Mouse (Mus musculus) left cerebral cortex, adult 11 months (tissue): ENCODE measurements around the gene Zbtb9.
"Not testable (repeated sequence)": the region's sequence is repeated elsewhere in the genome, so short reads cannot be mapped to it uniquely, and the experiment has no call there.

ENCODE experiments used
- DNase-seq: peaks from one replicate; pipeline ENCODE4 v3.0.0; 2022; ENCODE audit warnings: low spot score

The Zbtb9 gene

DNA sequence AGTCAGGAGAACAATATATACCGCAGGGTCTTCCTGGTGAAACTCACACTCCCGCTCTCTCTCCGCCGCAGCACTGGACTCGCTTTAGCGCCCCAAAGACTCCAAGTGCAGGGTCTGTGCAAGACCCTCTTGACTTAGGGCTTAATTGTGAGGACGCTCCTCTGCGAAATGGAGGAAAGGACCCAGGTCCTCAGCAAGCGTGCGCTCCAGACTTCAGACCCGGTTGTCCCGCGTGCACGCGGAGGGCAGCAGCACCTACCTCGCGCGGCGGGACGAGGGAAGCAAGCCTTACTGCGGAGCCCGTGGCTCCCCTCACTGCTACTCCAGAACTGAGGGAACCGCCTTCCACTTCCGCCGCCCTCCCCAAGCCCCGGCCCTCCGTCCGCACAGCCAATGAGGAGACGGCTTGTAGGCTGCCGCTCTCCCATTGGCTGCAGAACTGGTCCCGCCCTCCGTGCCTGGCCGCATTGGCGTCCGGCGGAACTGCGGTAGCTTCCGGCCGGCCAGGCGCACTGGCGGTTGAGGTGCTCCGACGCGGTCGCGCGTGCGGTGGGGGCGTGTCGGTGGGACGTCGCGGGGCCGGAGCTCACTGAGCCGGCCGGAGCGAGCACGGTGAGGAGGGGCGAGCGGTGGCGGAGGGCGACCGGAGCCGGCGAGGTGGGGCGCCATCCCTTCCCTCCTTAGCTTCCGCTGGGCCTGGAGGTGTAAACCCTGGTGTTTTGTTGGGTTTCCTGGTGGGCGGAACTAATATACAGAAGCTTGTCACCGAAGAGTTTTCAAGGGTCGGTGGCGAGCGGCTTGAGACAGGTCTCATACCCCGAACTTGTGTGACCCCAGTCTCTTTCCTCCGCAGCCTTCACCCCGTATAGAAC, at the start of gene Zbtb9:
Gene Zbtb9, plus strand, starts transcription at position 465 of the 872 bp plus-strand sequence.
- peak; percentile 92 for DNase-seq

DNA sequence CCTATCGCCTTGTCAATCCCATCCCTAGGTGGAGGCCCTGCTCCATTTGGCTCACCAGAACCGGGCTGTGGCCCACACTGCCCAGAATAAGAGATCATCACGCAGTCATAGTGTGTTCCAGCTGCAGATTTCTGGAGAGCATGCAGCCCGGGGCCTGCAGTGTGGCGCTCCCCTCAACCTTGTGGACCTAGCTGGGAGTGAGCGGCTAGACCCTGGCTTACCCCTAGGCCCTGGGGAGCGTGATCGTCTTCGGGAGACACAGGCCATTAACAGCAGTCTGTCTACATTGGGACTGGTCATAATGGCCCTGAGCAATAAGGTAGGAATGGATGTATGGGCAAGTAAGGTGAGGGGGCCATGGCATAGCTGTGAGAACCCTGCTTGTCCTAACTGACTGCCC, 47.6 kb upstream of the Zbtb9 start:
- not testable (repeated sequence) for DNase-seq

GRCm38 (mm10) chr17:26931795-26932194, 41.2 kb upstream of the Zbtb9 start:
- not testable (repeated sequence) for DNase-seq

- peak; percentile 93 for DNase-seq
Observed at GRCm38 (mm10) chr17:26932839-26933398, 40.0 kb upstream of the Zbtb9 start, which contains the start of gene Phf1. TSS of gene Phf1 (plus strand) at chr17:26933052.

DNA sequence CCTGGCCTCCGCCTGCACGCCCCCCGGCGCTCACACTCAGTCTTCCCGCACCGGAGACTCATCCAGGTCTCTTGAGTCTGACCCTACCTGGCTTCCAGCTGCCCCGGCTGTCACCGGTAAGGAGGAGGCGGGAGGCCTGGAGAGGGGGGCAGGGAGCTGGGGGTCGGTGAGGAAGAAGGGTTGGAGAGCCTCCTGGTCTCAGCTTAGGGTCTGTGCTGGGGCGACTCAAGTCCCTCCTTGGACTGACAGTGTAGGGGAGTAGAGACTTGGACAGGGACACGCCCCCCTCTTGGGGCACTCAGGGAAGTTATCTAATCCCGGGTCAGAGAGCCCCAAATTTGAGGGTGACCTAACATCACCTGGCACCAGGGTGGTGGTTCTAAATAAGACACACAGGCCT, 39.5 kb upstream of the Zbtb9 start:
- no peak for DNase-seq

DNA sequence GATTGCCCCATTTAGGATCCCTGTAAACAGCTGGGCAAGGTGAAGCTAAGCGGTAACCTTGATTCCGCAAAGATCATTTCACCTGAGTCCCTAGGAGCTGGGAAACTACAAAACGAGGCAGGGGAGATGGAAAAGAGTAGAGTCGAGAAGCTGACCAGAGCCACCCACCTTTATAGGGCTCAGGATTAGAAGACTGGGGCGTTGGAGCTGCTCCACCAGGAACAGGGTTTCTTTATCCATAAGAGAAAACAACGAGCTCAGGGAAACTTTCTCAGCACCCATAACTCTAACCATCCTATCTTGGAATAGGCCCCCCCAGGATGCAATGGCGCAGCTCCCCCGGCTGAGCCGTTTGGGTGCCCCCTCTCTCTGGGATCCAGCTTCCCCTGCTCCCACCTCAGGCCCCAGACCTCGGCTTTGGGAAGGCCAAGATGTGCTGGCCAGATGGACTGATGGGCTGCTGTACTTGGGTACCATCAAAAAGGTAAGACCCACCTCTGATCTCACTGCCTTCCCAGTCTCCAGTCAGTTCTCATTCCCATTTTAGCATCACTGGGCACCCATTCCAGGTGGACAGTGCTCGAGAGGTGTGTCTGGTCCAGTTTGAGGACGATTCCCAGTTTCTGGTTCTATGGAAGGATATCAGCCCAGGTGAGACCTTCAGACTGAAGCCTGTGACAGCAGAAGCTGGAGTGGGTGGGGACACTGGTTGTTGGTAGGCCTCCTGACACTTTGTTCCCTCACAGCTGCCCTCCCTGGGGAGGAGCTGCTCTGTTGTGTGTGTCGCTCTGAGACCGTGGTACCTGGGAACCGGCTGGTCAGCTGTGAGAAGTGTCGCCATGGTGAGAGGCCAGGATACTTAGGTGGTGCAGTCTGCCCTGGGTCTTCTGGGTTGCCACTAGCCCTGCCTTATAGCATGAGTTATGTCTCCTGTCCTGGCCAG, 38.8 kb upstream of the Zbtb9 start:
- no peak for DNase-seq

DNA sequence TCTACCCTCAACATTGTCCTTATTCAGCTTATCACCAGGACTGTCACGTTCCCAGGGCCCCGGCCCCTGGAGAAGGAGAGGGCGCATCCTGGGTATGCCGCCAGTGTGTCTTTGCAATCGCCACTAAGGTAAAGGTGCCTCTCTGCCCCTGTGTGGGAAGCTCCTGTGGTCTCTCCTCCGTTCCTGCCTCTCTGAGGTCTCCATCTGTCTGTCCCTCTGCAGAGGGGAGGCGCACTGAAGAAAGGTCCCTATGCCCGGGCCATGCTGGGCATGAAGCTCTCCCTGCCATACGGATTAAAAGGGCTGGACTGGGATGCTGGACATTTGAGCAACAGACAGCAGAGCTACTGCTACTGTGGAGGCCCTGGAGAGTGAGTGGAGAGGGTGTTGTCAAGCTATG, 37.9 kb upstream of the Zbtb9 start:
- DNase-seq: no peak

DNA sequence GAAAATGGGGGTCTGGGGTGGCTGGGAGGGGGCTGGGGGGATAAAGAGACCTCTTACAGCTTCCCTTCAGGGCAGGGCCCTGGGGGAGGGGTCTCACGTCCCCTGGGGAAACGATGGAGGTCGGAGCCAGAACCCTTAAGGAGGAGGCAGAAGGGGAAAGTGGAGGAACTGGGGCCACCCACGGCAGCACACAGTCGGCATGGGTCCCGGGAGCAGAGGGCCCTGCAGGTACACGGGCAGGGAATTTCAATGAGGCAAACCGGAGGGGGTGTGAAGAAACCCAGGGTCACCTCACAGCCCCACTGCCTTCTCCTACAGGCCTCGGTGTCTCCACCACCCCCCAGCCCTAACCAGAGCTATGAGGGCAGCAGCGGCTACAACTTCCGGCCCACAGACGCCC, 36.5 kb upstream of the Zbtb9 start:
- DNase-seq: no peak

- no peak for DNase-seq
Observed at GRCm38 (mm10) chr17:26936921-26937695, 35.9 kb upstream of the Zbtb9 start.

GRCm38 (mm10) chr17:26937883-26938695, 34.9 kb upstream of the Zbtb9 start:
- DNase-seq: no peak

DNA sequence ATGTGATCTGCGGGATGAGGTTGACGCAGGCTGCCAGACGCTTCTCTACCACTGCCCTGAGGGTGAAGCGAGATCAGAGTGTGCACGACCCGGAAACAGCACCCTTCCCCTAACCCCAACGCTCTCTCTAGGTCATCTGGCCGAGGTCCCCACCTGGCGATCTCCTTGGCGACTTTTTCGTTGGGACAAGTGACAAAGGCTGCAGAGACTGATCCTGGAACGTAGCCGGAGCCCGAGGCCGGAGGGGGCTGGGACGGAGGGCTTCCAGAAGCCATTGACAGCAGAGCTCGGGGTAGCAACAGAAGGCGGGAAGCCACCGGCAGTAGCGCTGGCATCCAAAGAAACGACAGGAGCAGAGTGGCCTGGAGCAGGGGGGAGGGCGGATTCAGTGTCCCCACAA, 34.2 kb upstream of the Zbtb9 start:
- DNase-seq: no peak

- peak; percentile 100 for DNase-seq
Observed at GRCm38 (mm10) chr17:26939178-26939972, 33.6 kb upstream of the Zbtb9 start, which contains the start of gene Cuta. TSS of gene Cuta (minus strand) at chr17:26939569.

- DNase-seq: no peak
Observed at GRCm38 (mm10) chr17:26939973-26940300, 33.0 kb upstream of the Zbtb9 start.

GRCm38 (mm10) chr17:26941031-26941789, 31.8 kb upstream of the Zbtb9 start, which contains the start of gene Syngap1:
TSS of gene Syngap1 (plus strand) at chr17:26941253.
- DNase-seq: no peak

- no peak for DNase-seq
Observed at GRCm38 (mm10) chr17:26941841-26942570, 31.0 kb upstream of the Zbtb9 start.

- no peak for DNase-seq
Observed at GRCm38 (mm10) chr17:26945824-26946495, 27.0 kb upstream of the Zbtb9 start.

- DNase-seq: no peak
Observed at GRCm38 (mm10) chr17:26946567-26946966, 26.4 kb upstream of the Zbtb9 start.
